Mouse (Mus musculus) urinary bladder, postnatal 4 days (tissue): Measurements from ENCODE around the gene Kin.

Source experiments
- DNase-seq, 2 experiments: peaks; one replicate each; pipeline ENCODE4 v3.0.0; 2021 to 2022; ENCODE audit warnings: low spot score in 2 of 2

Gene Kin

DNA sequence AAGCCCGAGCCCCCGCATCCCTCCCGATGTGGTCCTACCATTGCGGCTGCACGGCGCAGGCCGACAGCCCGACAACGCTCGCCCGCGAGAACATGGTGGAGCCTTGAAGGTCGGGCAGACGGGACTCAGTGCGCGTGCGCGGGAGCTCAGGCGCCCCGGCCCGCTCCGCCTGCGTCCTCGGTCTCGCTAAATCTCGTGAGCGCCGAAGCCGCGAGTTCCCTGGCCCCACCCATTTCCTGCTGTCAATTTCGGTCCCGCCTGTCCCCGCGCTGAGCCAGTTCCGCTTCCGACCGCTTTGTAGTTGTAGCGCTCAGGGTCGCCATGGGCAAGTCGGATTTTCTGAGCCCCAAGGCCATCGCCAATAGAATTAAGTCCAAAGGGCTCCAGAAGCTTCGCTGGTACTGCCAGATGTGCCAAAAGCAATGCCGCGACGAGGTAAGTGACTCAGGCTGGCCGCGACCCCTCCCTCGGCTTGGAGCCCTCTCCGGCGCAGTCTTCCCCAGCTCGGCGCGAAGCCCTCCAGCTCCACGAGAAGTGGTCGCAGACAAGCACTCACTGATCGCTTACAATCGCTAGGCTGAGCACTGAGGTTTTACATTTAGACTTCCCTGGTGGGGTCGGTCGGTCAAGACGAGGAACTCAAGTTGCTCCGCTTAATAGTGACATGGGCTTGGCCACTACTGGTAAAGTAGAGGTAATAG lies at the start of gene Kin, which contains the start of gene Atp5c1:
Kin (plus strand) TSS at position 284 of the 701 bp plus-strand sequence.
Atp5c1 (minus strand) TSS at position 201 of the 701 bp plus-strand sequence.
- peak; percentile 95 to 96 for DNase-seq

DNA sequence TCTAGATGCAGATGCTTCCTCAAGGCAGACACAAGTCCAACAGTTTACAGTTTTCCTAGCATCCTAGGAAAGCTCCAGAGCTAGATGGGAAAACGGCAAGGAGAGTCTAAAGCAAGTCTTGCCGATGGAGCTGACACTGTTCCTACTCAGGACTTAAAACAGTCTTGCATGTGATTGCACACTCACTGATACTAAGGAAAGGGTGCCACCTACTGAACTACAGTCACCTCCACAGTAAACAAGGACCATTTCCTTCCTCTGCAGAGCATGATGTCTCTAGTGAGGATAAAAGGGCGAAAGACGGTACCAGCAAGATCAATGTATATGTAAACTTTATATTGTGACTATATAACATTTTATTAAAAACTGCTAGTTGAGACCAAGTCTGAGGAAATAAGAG lies 46.7 kb upstream of the Kin start:
- DNase-seq = no peak

DNA sequence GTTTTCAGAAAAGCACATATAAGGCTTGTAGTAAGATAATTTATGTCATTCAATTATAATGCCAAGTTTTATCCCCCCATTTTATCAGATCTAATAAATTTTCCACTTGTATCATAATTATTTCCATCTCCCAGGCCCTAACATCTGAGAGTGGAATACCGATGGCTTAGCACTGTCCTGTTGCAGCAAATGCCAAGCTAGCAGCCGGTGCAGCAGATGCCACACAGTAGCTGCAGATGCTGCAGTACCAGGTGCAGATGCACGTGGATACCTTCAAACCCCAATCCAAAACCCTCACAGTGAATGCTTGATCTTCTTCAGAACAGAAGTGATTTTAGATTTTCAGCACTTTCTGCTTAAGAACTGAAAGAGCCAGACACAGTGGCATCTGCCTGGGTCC lies 45.4 kb upstream of the Kin start:
- no peak for DNase-seq

DNA sequence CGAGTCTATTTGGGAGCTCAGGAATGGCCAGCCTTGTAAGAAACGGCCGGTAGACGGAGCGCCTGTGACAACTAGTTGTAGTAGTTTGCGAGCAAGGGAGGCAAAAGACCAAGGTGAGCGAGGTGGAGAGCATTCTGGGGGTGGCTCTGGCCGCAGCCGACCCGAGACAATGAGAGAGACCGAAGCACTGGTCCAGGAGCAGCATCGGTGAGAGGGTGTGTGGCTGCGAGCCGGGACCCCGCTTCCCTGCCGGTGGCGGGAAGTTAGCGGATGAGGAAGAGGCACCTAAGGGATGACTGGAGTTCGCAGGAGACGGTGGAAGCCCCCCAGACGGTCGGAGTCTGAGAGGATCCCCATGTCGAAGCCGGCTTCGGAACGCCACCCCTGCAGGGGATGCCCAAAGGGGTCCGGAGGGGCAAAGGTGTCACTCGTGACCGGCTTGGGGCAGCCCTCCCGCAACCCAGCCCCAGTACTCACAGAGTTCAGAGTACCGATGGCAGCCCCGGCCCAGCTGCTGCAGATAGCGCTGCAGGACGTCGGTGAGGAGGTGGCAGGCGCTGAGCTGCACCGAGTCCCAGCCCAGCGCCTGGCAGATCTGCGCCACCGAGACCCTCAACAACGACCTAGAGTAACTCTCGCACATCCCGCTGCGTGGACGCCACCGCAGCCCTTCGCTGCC lies 32.5 kb upstream of the Kin start:
- peak in 1 of 2 experiments; percentile 21 for DNase-seq

DNA sequence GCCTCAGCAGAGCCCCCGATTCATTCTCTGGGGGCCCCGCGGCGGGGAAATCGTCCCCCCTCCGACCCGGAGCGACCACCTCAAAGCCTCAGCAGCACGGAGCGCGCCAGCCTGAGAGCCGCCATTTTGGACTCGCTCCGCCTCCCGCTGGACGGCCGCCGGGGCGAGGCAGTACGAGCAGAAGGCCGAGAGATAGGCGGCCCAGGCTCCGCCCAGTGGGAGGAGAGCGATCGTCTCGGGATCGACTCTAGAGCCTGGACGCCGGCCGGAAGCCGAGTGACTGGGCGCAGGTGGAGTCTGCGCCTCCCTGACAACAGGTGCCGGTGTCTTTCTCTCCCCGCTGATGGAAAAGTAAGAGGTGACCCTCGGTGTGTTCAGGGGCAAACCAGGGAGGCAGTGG lies 31.9 kb upstream of the Kin start, which contains the start of gene Taf3:
Taf3 (minus strand) TSS at position 136 of the 400 bp plus-strand sequence.
- DNase-seq = peak; percentile 87 to 93

DNA sequence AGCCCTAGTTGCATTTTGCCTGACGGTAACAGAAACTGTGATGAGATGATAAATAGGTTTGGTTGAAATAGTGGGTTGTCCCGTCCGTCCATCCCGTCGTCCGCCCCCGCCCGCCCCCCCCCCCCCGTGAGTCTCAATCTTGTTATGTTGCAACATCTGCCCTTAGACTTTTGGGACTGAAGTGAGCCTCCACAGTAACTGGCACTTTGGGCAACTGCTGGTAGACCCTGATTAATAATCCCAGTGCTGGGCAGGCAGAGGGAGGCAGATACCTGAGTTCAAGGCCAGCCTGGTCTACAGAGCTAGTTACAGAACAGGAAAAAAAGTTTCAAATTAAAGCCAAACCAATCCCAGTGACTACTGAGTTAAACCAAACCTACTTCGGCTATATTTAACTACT lies 30.9 kb upstream of the Kin start:
- DNase-seq = no peak

DNA sequence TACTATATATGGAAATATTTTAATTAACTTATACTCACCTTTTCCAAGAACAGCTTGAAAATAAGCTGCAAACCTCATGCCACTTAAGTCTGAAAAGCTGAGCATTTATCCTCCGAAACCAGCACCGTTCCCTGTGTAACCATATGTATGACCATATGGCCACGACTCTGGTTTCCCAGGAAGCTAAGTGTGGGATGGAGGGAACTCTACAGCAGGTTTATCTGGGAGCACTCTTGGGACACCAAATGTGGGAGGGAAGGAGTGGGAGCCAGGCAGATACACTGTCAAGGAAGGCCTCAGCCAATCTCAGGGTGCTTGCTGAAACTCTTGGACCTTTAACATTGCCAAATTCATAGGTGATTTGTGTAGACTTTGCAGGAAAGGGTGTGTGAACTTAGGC lies 29.5 kb upstream of the Kin start:
- no peak for DNase-seq

DNA sequence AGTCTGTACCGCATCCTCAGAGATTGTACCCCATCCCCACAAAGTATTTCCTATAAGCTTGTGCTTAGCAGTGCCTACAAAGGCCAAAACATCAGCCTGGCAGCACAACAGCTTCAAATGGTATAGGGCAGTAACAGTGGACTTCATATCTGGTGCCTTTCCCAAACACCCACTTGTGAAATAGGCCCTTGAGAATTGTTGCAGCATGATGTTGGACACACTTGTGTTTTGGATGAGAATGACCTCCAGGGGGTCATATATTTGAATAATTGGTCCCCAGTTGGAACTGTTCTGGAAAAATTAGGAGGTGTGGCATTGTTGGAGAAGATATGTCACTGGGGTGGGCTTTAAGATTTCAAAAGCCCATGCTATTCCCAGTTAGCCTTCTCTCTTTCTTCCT lies 28.4 kb upstream of the Kin start:
- DNase-seq = no peak

DNA sequence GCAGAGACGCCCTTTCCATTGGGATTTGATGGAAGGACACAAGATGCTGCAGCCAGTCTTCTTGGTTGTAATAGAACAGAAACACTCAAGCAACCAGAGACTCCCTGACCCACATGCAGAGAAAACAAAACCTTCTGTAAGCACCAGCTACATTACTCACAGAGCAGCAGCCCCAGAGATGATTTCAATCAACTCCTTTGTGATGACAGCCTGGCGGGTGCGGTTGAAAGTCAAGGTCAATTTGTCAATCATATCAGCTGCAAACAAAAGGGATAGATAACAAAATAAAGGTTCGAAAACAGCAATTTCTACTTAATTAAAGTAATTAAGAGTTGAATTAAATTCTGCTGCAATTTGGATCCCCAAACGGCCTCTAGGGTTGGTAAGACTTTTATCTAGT lies 21.6 kb upstream of the Kin start:
- DNase-seq = no peak

DNA sequence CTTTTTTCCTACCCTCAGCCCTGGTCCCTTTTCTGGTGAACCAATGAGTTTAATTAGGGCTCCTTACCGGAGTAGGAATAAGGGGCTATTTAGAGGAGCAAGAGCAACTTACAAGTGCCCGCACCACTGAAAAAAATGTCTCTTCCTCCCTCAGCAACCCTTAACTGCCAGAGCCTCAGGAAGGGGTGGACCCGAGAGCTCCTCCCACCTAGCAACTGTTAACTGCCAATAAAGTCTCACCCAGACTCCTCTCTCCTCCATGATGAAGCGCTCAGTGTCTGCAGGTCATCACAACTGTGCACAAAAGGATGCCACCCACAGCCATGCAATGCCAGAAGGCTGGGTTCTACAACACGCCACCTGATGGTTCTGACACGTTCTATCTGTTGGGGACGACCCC lies 8.6 kb upstream of the Kin start:
- no peak for DNase-seq

DNA sequence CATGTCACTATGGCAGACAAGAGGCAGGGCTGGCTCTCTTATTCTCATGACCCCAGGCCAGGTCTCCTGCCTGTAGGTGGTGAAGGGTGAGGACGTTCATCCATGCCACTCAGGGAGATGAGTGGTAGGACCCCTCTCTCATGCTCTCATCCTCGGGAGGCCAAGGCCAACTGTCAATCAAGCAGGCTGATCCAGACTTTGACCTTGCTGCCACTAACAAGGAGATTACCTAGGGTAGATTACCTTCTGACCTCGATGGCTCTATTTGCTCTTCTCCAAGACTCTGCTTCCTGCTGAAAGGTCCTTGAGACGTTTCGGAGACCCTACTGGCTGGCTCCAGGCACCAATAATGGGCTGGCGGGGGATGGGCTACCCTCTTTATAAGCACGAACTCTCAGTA lies 5.9 kb upstream of the Kin start:
- DNase-seq = no peak

DNA sequence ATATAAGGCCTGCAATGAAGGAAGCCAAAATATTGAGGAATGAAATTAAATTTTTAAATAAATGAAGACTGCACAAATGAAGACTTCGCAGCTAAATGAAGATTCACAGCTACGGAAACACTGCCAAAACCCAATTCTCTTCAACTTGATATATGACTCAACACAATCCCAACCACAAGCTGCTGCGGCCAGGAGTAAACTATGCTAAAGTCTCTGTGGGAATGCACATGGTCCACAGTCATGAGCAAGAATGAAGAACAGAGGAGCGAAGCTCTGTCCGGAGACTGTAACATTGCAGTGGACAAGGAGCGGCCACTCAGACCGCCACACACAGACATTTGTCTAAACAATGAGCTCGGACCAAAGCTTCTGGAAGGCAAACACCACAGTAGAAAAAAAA lies 3.7 kb upstream of the Kin start:
- DNase-seq = no peak

DNA sequence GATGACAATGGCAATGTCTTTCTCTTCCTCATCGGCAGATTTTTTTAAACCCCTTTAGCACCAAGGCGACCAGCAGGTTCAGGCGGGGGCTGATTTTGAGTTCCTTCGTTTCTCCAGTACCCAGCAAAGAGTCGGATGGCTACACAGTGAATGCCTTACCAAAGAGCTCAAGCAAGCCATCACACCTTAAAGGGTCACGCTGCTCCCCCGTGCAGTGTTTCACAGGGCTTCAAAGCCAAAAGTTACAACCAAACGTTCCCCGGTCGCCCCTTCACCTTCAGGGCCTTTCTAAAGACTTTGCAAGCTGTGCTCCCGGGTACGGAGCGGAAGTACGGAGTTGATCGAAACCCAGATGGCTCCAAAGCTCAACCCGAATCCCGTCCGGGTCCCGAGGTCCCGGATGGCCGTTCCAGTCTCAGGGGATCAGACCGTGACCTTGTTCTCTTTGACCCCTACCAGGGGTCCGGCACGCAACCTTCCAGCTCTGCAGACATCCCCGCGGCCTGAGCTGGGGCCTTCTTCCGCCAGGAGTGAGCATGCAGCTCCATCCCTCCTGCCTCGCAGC lies 566 bp upstream of the Kin start:
- DNase-seq = peak in 1 of 2 experiments; percentile 64

DNA sequence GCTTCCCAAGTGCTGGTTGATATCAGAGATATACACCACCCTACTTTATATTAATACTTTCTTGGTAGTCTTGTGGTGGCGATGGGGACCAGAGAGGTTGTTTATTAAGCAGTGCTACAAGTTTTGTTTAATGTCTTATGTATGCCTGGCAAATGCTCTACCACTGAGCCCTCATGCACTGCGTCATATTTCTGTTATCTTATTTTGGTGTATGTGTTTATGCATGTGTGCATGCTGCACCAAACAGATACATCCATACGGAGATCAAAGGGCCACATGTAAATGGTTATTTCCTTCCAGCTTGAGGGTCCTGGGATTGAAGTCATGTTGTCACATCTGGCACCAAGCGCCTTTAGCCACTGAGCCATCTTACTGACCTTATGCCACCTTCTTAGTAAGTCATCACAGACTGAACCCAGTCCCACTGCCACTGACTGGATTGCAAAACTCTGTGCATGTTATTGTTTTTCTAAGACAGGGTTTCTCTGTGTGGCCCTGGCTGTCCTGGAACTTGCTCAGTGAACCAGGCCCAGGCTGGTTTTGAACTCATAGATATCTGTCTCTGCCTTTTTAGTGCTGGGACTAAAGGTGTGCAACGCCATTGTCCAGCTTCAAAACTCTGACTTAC lies 1.2 kb downstream of the Kin start:
- DNase-seq = no peak

DNA sequence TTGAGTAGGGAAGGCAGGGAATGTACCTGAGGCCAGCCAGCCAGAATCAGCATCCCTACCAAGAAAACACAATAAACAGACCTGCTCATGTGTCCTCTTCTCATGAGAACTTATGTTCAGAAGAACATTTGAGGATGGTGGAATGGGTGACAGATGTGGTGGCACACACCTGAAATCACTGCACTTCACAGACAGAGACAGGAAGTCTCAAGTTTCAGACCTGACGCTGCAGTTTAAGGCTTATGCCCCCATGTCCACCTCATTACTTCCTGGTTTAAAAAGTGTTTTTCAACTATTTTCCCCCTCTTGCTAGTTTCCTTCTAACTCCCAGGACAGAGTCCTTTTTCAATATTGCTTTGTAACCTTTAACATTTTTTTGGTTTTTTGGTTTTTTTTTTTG lies 2.3 kb downstream of the Kin start:
- no peak for DNase-seq

DNA sequence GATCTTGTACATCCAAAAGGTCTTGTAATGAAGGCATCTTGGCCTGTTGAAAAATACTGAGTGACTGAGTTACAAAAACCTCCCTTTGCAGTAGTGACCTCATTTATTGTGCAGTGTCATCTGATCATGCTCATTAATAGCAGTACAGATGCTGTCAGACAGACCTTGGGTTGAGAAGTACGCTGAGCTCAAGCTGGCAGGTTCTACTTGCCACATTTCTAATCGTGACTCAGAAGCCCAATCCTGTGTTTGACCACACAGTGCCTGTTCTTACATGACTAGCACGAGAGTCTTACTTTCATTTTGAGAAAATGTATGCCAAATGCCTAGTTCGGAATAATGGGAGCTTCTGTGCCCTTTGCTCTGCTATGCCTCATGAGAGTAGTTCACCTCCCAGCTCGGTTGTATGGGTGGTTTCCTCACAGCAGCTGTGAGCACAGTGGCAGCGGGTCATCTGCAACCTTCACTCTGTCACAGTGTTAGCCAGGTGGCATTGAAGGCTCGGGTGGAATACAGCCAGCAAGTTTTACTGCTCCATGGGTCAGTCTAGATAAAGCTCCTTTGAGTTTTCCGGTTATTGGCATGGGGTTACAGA lies 7.0 kb downstream of the Kin start:
- DNase-seq = no peak

DNA sequence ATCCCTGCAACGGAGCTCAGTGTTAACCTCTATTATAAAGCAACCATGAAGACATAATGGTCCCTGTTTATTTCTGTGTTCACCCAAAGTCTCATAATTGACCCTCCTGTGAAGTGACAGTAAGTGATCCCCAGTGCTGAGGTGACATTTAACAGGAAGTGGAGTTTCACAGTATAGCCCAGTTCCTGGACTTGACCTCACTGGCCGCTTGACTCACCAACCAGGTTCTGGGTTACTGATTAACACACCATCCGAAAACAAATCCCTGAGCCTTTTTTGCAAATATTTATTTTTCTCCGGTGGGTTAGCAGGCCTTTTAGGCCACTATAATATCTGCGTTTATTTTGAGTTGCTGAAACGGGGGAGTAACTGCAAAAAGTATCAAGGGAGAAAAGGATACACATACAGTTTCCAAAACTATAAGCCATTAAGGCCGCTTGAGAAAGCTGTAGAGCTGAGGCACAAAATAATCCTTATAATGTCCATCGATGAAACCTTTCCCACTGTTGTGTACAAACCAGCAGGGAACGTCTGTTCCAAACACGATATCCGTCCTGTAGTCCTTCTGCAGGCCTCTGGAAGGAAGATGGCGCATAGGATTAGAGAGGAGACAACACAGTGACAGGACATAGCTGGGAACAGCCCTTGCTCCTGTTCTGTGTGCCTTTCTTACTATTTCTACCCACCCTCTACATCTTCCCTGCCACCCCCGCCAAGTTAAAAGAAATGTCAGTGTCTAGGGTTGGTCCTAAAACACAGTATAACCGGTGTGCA lies 14.1 kb downstream of the Kin start:
- DNase-seq = no peak

DNA sequence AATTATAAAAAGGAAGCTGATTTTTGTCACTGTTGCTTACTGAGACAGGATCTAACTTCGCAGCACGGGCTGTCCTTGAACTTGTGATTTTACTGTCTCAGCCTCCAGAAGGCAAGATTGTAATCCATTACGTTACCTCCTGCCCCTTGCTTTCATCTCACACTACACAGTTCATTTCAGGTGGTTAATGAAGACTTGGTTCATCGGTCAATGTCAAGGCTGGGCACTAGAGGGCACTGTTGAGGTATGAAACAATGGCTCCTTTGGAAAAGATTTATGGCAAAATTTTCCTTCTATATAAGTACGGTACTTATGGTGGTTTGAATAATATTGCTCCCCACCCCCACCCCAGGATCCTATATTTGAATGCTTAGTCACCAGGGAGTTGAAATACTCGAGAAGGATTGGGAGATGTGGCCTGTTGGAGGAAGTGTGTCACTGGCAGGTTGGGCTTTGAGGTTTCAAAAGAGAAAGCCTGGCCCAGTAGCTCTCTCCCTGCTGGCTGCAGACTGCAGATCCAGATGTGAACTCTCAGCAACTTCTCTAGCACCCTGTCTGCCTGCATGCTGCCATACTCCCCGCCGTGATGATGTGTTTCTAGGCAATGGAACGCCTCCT lies 18.3 kb downstream of the Kin start:
- DNase-seq = no peak

DNA sequence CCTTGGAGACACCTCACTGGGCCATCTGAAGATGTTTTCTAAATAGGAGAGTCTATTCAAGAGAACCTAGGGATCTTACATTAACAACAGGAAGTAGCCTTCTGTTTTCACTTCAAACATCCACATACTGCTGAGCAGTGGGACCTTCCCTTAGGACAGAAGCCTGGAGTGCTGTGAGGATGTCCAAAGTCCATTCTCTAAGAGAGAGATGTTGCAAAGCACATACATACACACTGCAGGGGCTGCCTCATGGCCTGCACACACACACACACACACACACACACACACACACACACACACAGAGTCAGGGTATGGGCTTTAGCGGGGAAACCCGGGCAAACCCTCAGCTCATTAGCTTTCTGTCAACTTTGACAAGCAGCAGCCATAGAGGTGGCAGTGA lies 20.1 kb downstream of the Kin start:
- DNase-seq = no peak

DNA sequence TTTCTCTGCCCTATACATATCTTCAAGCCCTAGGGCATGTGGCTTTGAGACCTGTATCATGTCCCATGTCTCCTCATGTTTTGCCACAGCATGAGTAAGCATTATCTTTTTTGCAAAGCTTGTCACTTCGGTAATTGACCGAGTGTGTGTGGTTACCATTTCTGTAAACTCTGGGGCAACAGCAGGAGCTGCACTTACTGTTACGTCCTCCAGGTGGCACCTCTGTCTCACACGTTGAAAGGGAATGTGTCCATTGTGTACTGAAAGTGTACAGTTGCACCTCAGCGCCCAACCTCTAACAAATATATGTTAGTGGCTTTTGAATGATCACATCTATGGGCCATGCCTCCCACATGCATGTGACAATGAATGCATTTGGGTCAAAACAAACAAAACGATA lies 20.8 kb downstream of the Kin start:
- no peak for DNase-seq
